ENCODE assay signal across 15 mouse cellular contexts in the genomic region with DNA sequence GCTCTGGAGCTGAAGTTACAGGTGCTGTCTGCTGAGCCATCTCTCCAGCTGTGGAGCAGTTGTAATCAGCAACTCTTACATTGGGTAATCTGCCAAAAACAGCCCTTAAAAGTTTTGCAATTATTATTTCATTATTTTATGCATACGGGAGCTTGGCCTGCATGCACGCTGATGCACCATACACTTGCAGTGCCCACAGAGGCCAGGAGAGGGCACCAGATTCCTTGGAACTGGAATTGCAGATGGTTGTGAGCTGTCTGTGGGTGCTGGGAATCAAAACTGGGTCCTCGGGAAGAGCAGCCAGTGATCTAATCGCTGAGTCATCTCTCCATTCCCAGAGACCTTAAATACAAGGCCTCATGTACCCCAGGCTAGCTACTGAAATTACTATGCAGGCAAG. TPM values are rescaled to one million over a fixed set of nuclear protein-coding genes. Genes with fewer than 3 reads are reported as not detected.
DNase-seq lines count a peak whose midpoint lies in the region; ATAC-seq and TF ChIP-seq lines count a peak whose summit lies in the region.
"Had no signal": no experiment of that assay in that cellular context is flagged by ENCODE, and none has a peak within 500 bp of the region (broad histone marks: within the 10 kb centered on the region; RNA-seq: fewer than 3 reads in every experiment).

No protein-coding gene starts in this region.

- TF ChIP-seq CTCF in heart, postnatal 0 days (IDR thresholded peaks at IDR 0.05; ENCODE audit: low read depth) = 0 out of 2 replicates have a peak, but pooled peaks have one; percentile 7
- TF ChIP-seq CTCF in lung, adult 2 months (IDR thresholded peaks at IDR 0.05; ENCODE audit: insufficient read depth, low read length) = no peak

- no peak overlapping the region for H3K27ac ChIP-seq in heart, postnatal 0 days (ENCODE audit: low read depth)
- 0 out of 2 replicates have a peak overlapping the region, but pooled peaks have one; percentile 18 for H3K27ac ChIP-seq in brown adipose tissue, adult 24 weeks (replicated peaks; ENCODE audit: low read depth, low read length)
- H3K27ac ChIP-seq: forebrain, embryonic 13.5 days; heart, embryonic 15.5 days had no signal

- intact Hi-C loops in heart, postnatal 14 days (cut with DNase I) = no loop called here
- intact Hi-C loops in left cerebral cortex, postnatal 36 days (cut with DNase I) = no loop called here

- no peaks in the 10 kb centered on the region for H3K36me3 ChIP-seq in heart, postnatal 0 days (replicated peaks; ENCODE audit: control insufficient read depth, insufficient read depth, low read length)
- H3K36me3 ChIP-seq: heart, embryonic 15.5 days had no signal

- no peak for TF ChIP-seq EP300 in heart, postnatal 0 days (IDR thresholded peaks at IDR 0.05; ENCODE audit: low read depth)

- peaks cover 7% of the 10 kb centered on the region; the same call in 1 of the 2 replicates for H3K9me3 ChIP-seq in heart, postnatal 0 days (replicated peaks; ENCODE audit: control insufficient read depth, low read length)
- H3K9me3 ChIP-seq: heart, embryonic 15.5 days had no signal

- no peak for DNase-seq in heart, postnatal 0 days (ENCODE audit: low spot score)
- no peak for DNase-seq in heart, postnatal 14 days
- peak; percentile 8 for DNase-seq in lung, postnatal 10 days
- no peak for DNase-seq in lung, adult 2 months
- peak; percentile 32 to 40 for DNase-seq in thymus, postnatal 36 days
- DNase-seq in ovary, postnatal 14 days (ENCODE audit: low spot score) = no peak
- no peak for DNase-seq in left cerebral cortex, postnatal 36 days (ENCODE audit: low spot score in 2 of 2)
- DNase-seq: cerebellum, adult 9-11 months; gastrocnemius, postnatal 25 days; lung, postnatal 4 days; right cerebral cortex, postnatal 25 days had no signal

- TF ChIP-seq POLR2A in lung, adult 2 months (IDR thresholded peaks at IDR 0.05; ENCODE audit: borderline replicate concordance, extremely low read depth, low read depth, low read length) = no peak

- 82% methylated on average over 4 of the region's 4 CpGs for WGBS in heart, postnatal 0 days
- WGBS in lung, adult 2 months = 78% methylated on average over 4 of the region's 4 CpGs

- no peaks in the 10 kb centered on the region for H3K4me1 ChIP-seq in heart, postnatal 0 days (ENCODE audit: control insufficient read depth, insufficient read depth)
- no peaks in the 10 kb centered on the region; the same call in 1 of the 2 replicates for H3K4me1 ChIP-seq in lung, adult 2 months (ENCODE audit: control insufficient read depth, insufficient read depth, low read length)
- peaks cover 11% of the 10 kb centered on the region; the same call in 1 of the 2 replicates for H3K4me1 ChIP-seq in brown adipose tissue, adult 24 weeks (ENCODE audit: control insufficient read depth, insufficient read depth, insufficient read length, low read length)
- H3K4me1 ChIP-seq: heart, embryonic 15.5 days had no signal

- H3K4me3 ChIP-seq in heart, postnatal 0 days (ENCODE audit: low read depth, low read length) = no peak overlapping the region
- H3K4me3 ChIP-seq in lung, adult 2 months (replicated peaks; ENCODE audit: extremely low read depth, low read depth, low read length) = no peak overlapping the region
- no peak overlapping the region for H3K4me3 ChIP-seq in brown adipose tissue, adult 24 weeks (ENCODE audit: insufficient read depth, low read depth, low read length)
- H3K4me3 ChIP-seq: forebrain, embryonic 13.5 days; heart, embryonic 15.5 days had no signal

- no peak for ATAC-seq in heart, postnatal 0 days (ENCODE audit: insufficient read depth, low read depth)
- ATAC-seq: forebrain, embryonic 13.5 days; intestine, embryonic 16.5 days had no signal

- H3K9ac ChIP-seq in heart, postnatal 0 days (replicated peaks; ENCODE audit: low read depth, low read length) = no peak overlapping the region
- H3K9ac ChIP-seq: forebrain, embryonic 13.5 days; heart, embryonic 15.5 days had no signal

- no peak overlapping the region for H3K4me2 ChIP-seq in heart, postnatal 0 days (ENCODE audit: low read depth, low read length)
- H3K4me2 ChIP-seq: forebrain, embryonic 13.5 days; heart, embryonic 15.5 days had no signal

- H3K27me3 ChIP-seq in heart, postnatal 0 days (ENCODE audit: control insufficient read depth, insufficient read depth, low read length) = no peaks in the 10 kb centered on the region
- H3K27me3 ChIP-seq: forebrain, embryonic 13.5 days; heart, embryonic 15.5 days had no signal

RNA-seq across cellular contexts. Expression of gene Edem1, which starts 52.6 kb away (rescaled TPM):
- 12.8 and 19.8 TPM in 2 replicates for total RNA-seq in heart, postnatal 0 days (2014; rRNA removed; ENCODE audit: low replicate concordance)
- polyA plus RNA-seq in heart, postnatal 0 days (2015; fragmentation: Nextera tagmentation; extraction: Ambion mirVana) = 5.1 and 5.9 TPM in 2 replicates
- 10 to 100 TPM; 14.8 to 30.7 TPM for total RNA-seq in heart, postnatal 14 days (2021)
- polyA plus RNA-seq in lung, adult 2 months (2012; rRNA removed) = 18.4 and 18.5 TPM in 2 replicates
- 25.6 and 41.9 TPM in 2 replicates for polyA plus RNA-seq in brown adipose tissue, adult 24 weeks (2012; ENCODE audit: insufficient read depth, insufficient read length, missing spikeins)
- 10 to 100 TPM; 17.5 to 17.6 TPM for total RNA-seq in left cerebral cortex, postnatal 36 days (2021)

Comparison
In these comparisons a context has a peak if more than half of its experiments do, and no peak if none do; other contexts are left out.
1. DNase-seq: peak in lung, postnatal 10 days (single experiment) and thymus, postnatal 36 days (2 of 2); none in heart, postnatal 0 days (single experiment), heart, postnatal 14 days (0 of 2), lung, adult 2 months (single experiment), ovary, postnatal 14 days (single experiment) and left cerebral cortex, postnatal 36 days (0 of 2).